Mouse (Mus musculus): ENCODE results near the gene Hist1h2af. TPM values are rescaled to one million over a fixed set of nuclear protein-coding genes. Genes with fewer than 3 reads are reported as not detected.

The Hist1h2af gene
- polyA plus RNA-seq, 1 experiment from 2014 or later: 1.5 TPM

Small RNA genes lying within 50 kb of the gene (microRNA-seq; reads per million reads assigned to microRNA genes)
- gene Gm44297 (not detected), gene Gm44359 (not detected), gene Gm44394 (not detected), gene n-TStga1 (not detected)

Other genes with a start within 250 kb of the Hist1h2af start
- gene Zfp322a, start 164.7 kb upstream of the Hist1h2af start, polyA plus RNA-seq (2015; fragmentation: Nextera tagmentation; extraction: Ambion mirVana): 19.6 and 25.9 TPM in 2 replicates
- gene Abt1, start 110.0 kb upstream of the Hist1h2af start, polyA plus RNA-seq (2015; fragmentation: Nextera tagmentation; extraction: Ambion mirVana): 7.0 and 8.6 TPM in 2 replicates
- gene Btn1a1, start 68.0 kb upstream of the Hist1h2af start, polyA plus RNA-seq (2015; fragmentation: Nextera tagmentation; extraction: Ambion mirVana): not detected in 2 replicates
- gene Btn2a2, start 45.0 kb upstream of the Hist1h2af start, polyA plus RNA-seq (2015; fragmentation: Nextera tagmentation; extraction: Ambion mirVana): not detected in 2 replicates
- gene Hist1h4h, start 2.9 kb upstream of the Hist1h2af start, polyA plus RNA-seq (2015; fragmentation: Nextera tagmentation; extraction: Ambion mirVana): 24.9 and 35.3 TPM in 2 replicates
- 1.7 and 2.1 TPM in 2 replicates for gene Hist1h3g, start 1.5 kb downstream of the Hist1h2af start, polyA plus RNA-seq (2015; fragmentation: Nextera tagmentation; extraction: Ambion mirVana)
- gene Hist1h2bh, start 9.5 kb downstream of the Hist1h2af start, polyA plus RNA-seq (2015; fragmentation: Nextera tagmentation; extraction: Ambion mirVana): 0.54 and 0.58 TPM in 2 replicates
- gene Hist1h3f, start 10.1 kb downstream of the Hist1h2af start, polyA plus RNA-seq (2015; fragmentation: Nextera tagmentation; extraction: Ambion mirVana): 0.28 and 0.43 TPM in 2 replicates
- gene Hist1h4f, start 17.7 kb downstream of the Hist1h2af start, polyA plus RNA-seq (2015; fragmentation: Nextera tagmentation; extraction: Ambion mirVana): not detected in 2 replicates
- gene Hist1h1d, start 19.4 kb downstream of the Hist1h2af start, polyA plus RNA-seq (2015; fragmentation: Nextera tagmentation; extraction: Ambion mirVana): 0.58 and 0.60 TPM in 2 replicates
- 1.8 and 2.0 TPM in 2 replicates for gene Hist1h3e, start 28.5 kb downstream of the Hist1h2af start, polyA plus RNA-seq (2015; fragmentation: Nextera tagmentation; extraction: Ambion mirVana)
- 14.0 and 18.1 TPM in 2 replicates for gene Hist1h2ae, start 37.3 kb downstream of the Hist1h2af start, polyA plus RNA-seq (2015; fragmentation: Nextera tagmentation; extraction: Ambion mirVana)
- 10.7 and 21.8 TPM in 2 replicates for gene Hist1h2bg, start 37.5 kb downstream of the Hist1h2af start, polyA plus RNA-seq (2015; fragmentation: Nextera tagmentation; extraction: Ambion mirVana)
- gene Hist1h2bf, start 40.3 kb downstream of the Hist1h2af start, polyA plus RNA-seq (2015; fragmentation: Nextera tagmentation; extraction: Ambion mirVana): 1.5 and 2.6 TPM in 2 replicates
- 1.7 and 1.9 TPM in 2 replicates for gene Hist1h2ad, start 40.5 kb downstream of the Hist1h2af start, polyA plus RNA-seq (2015; fragmentation: Nextera tagmentation; extraction: Ambion mirVana)
- 2.9 and 3.4 TPM in 2 replicates for gene Hist1h3d, start 41.9 kb downstream of the Hist1h2af start, polyA plus RNA-seq (2015; fragmentation: Nextera tagmentation; extraction: Ambion mirVana)
- gene Hist1h4d, start 47.7 kb downstream of the Hist1h2af start, polyA plus RNA-seq (2015; fragmentation: Nextera tagmentation; extraction: Ambion mirVana): 24.3 and 29.2 TPM in 2 replicates
- gene Hist1h2be, start 87.2 kb downstream of the Hist1h2af start, polyA plus RNA-seq (2015; fragmentation: Nextera tagmentation; extraction: Ambion mirVana): 1.1 and 1.4 TPM in 2 replicates
- gene Hist1h1e, start 88.7 kb downstream of the Hist1h2af start, polyA plus RNA-seq (2015; fragmentation: Nextera tagmentation; extraction: Ambion mirVana): 5.4 and 5.8 TPM in 2 replicates
- gene Hist1h2ac, start 150.0 kb downstream of the Hist1h2af start, polyA plus RNA-seq (2015; fragmentation: Nextera tagmentation; extraction: Ambion mirVana): 1.00 and 1.2 TPM in 2 replicates
- gene Hist1h2bc, start 150.3 kb downstream of the Hist1h2af start, polyA plus RNA-seq (2015; fragmentation: Nextera tagmentation; extraction: Ambion mirVana): 161 and 192 TPM in 2 replicates
- gene Hist1h1t, start 161.9 kb downstream of the Hist1h2af start, polyA plus RNA-seq (2015; fragmentation: Nextera tagmentation; extraction: Ambion mirVana): not detected in 2 replicates
- 1.8 TPM in 2 replicates for gene Hist1h4c, start 164.5 kb downstream of the Hist1h2af start, polyA plus RNA-seq (2015; fragmentation: Nextera tagmentation; extraction: Ambion mirVana)
- gene Hfe, start 176.9 kb downstream of the Hist1h2af start, polyA plus RNA-seq (2015; fragmentation: Nextera tagmentation; extraction: Ambion mirVana): 8.0 and 9.7 TPM in 2 replicates
- gene Hist1h1c, start 204.9 kb downstream of the Hist1h2af start, polyA plus RNA-seq (2015; fragmentation: Nextera tagmentation; extraction: Ambion mirVana): 125 and 175 TPM in 2 replicates
- 0.41 and 0.98 TPM in 2 replicates for gene Hist1h3c, start 211.7 kb downstream of the Hist1h2af start, polyA plus RNA-seq (2015; fragmentation: Nextera tagmentation; extraction: Ambion mirVana)
- gene Hist1h2bb, start 212.8 kb downstream of the Hist1h2af start, polyA plus RNA-seq (2015; fragmentation: Nextera tagmentation; extraction: Ambion mirVana): 0.82 and 1.2 TPM in 2 replicates
- 3.7 and 8.0 TPM in 2 replicates for gene Hist1h2ab, start 217.2 kb downstream of the Hist1h2af start, polyA plus RNA-seq (2015; fragmentation: Nextera tagmentation; extraction: Ambion mirVana)
- 2.0 and 2.8 TPM in 2 replicates for gene Hist1h3b, start 218.4 kb downstream of the Hist1h2af start, polyA plus RNA-seq (2015; fragmentation: Nextera tagmentation; extraction: Ambion mirVana)
- 1.3 TPM in 1 of 2 replicates, not detected in the other for gene Hist1h4b, start 223.1 kb downstream of the Hist1h2af start, polyA plus RNA-seq (2015; fragmentation: Nextera tagmentation; extraction: Ambion mirVana)
- gene Hist1h4a, start 227.3 kb downstream of the Hist1h2af start, polyA plus RNA-seq (2015; fragmentation: Nextera tagmentation; extraction: Ambion mirVana): 0.33 TPM in 1 of 2 replicates, not detected in the other
- 1.9 and 2.7 TPM in 2 replicates for gene Hist1h3a, start 228.5 kb downstream of the Hist1h2af start, polyA plus RNA-seq (2015; fragmentation: Nextera tagmentation; extraction: Ambion mirVana)
- gene Hist1h1a, start 229.8 kb downstream of the Hist1h2af start, polyA plus RNA-seq (2015; fragmentation: Nextera tagmentation; extraction: Ambion mirVana): 0.59 and 0.82 TPM in 2 replicates
- gene Trim38, start 236.0 kb downstream of the Hist1h2af start, polyA plus RNA-seq (2015; fragmentation: Nextera tagmentation; extraction: Ambion mirVana): 0.19 and 0.30 TPM in 2 replicates

All from urinary bladder, postnatal 0 days (tissue).